Mouse (Mus musculus): ENCODE data around the gene Agtrap. TPM values are rescaled to one million over a fixed set of nuclear protein-coding genes. Genes with fewer than 3 reads are reported as not detected.
A peak's percentile ranks its signal among the peaks of the same experiment; 100 is the strongest.
"Not testable (repeated sequence)": the region's sequence is repeated elsewhere in the genome, so short reads cannot be mapped to it uniquely, and the experiment has no call there.

The Agtrap gene
- polyA plus RNA-seq, 1 experiment: 16.5 TPM

DNA sequence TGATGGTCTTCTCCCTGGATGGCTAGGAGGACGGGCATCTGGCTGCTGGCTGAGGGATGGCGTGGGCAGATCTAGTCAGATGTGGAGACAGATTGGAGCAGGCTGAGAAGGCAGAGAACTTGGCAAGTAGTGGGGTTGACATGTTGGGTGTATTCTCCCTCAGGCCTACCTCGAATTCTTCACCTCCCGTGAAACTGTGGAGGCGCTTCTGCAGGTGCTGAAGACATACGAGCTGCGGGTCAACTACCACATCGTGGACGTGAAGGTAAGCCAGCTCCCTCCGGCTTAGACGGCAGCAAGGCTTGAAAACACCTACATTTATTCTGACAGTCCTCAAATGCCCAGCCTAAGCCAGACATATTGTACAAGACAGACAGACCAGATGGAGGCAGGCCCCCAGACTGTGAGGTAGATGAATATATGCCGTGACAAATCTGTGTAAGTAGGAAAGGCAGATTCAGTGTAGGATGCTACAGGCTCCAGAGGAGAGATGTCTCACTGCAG lies 34.4 kb downstream of the Agtrap start:
- Histone ChIP-seq H3K27me3 (replicated peaks) (peaks cover 94% of the 10 kb centered on the region), H3K4me3 (replicated peaks) (no peak overlapping the region), H3K36me3 (replicated peaks; ENCODE audit: low read length) (peaks cover 99% of the 10 kb centered on the region), H3K9me3 (no peaks in the 10 kb centered on the region; the same call in 1 of the 2 replicates), H3K4me1 (peaks cover 2% of the 10 kb centered on the region; the same call in 1 of the 2 replicates)
- no peak for TF ChIP-seq FLI1 (IDR thresholded peaks at IDR 0.05; ENCODE audit: low read length)
- TF ChIP-seq GATA1 (IDR thresholded peaks at IDR 0.05; ENCODE audit: borderline replicate concordance, low read length): no peak

DNA sequence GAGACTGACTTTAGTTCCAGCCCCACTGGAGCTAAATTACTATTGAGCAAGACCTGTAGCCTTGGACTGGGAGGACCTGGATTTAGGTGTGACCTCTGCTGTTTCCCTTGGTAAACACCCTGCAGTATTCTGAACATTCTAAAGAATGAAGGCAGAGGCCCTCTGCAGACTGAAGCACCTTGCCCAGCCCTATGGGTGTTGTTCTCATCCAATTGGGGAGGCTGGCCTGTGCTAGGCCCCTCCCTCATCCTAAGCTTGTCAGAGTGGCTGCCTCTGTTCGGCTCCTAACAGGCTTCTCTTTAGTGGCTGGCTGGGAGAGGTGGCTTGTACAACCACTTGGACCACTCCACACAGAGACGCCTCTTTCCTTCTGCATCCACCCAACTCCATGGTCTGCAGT lies 34.9 kb downstream of the Agtrap start:
- H3K9me3 ChIP-seq: no peaks in the 10 kb centered on the region; the same call in 1 of the 2 replicates
- H3K4me3 ChIP-seq (replicated peaks): no peak overlapping the region
- peaks cover 7% of the 10 kb centered on the region for H3K4me1 ChIP-seq
- TF ChIP-seq GATA1 (IDR thresholded peaks at IDR 0.05; ENCODE audit: borderline replicate concordance, low read length) (no peak), FLI1 (IDR thresholded peaks at IDR 0.05; ENCODE audit: low read length) (no peak)
- peaks cover 99% of the 10 kb centered on the region for H3K36me3 ChIP-seq (replicated peaks; ENCODE audit: low read length)
- H3K27me3 ChIP-seq (replicated peaks): peaks cover 94% of the 10 kb centered on the region

DNA sequence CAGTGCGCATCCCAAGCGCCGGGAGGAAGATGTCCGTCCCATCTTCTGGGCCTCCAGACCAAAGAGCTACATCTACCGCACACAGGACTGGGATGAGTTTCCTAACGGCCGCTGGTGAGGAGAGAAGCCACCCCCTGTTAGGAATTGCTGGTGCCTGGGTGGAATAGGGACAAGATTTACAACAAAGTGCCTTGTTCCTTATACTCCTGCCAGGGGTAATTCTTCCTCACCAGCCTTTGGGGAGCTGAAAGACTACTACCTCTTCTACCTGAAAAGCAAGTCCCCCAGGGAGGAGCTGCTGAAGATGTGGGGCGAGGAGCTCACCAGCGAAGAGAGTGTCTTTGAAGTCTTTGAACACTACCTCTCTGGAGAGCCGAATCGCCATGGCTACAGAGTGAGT lies 35.9 kb downstream of the Agtrap start:
- Histone ChIP-seq H3K4me3 (replicated peaks) (no peak overlapping the region), H3K9me3 (no peaks in the 10 kb centered on the region; the same call in 1 of the 2 replicates), H3K4me1 (peaks cover 18% of the 10 kb centered on the region), H3K27me3 (replicated peaks) (peaks cover 90% of the 10 kb centered on the region), H3K36me3 (replicated peaks; ENCODE audit: low read length) (peaks cover 94% of the 10 kb centered on the region)
- TF ChIP-seq FLI1 (IDR thresholded peaks at IDR 0.05; ENCODE audit: low read length): no peak
- no peak for TF ChIP-seq GATA1 (IDR thresholded peaks at IDR 0.05; ENCODE audit: borderline replicate concordance, low read length)

DNA sequence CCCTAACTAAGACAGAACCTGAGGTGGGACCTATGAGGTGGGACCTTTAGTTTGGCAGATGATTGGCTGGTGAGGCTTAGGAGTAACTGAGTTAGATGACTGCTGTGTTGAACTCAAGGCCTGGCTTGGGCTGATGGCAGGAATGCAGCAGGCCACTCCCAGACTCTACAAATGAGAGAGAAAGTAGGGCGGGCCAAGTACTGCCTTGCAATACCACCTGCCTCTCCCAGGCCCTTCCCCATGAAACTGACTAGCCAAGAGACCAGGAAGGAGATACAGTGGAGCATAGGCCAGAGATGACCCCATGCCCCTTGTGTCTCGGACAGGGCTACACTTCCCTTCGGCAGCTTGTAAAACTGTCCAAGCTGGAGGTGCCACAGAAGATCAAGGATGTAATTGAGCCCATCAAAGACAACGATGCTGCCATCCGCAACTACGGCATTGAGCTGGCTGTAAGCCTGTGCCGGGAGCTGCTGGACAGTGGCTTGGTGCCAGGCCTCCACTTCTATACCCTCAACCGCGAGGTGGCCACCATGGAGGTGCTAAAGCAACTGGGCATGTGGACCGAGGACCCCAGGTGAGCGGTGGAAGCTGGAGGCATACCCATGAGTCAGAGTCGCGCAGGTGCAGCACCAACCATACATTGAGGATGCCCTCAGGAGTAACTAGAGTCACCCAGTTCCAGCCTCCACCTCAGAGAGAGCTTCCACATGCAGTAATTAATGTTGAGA lies 36.6 kb downstream of the Agtrap start:
- Histone ChIP-seq H3K9me3 (no peaks in the 10 kb centered on the region; the same call in 1 of the 2 replicates), H3K36me3 (replicated peaks; ENCODE audit: low read length) (peaks cover 88% of the 10 kb centered on the region), H3K27me3 (replicated peaks) (peaks cover 83% of the 10 kb centered on the region), H3K4me3 (replicated peaks) (no peak overlapping the region), H3K4me1 (peaks cover 24% of the 10 kb centered on the region)
- TF ChIP-seq FLI1 (IDR thresholded peaks at IDR 0.05; ENCODE audit: low read length) (no peak), GATA1 (IDR thresholded peaks at IDR 0.05; ENCODE audit: borderline replicate concordance, low read length) (no peak)

DNA sequence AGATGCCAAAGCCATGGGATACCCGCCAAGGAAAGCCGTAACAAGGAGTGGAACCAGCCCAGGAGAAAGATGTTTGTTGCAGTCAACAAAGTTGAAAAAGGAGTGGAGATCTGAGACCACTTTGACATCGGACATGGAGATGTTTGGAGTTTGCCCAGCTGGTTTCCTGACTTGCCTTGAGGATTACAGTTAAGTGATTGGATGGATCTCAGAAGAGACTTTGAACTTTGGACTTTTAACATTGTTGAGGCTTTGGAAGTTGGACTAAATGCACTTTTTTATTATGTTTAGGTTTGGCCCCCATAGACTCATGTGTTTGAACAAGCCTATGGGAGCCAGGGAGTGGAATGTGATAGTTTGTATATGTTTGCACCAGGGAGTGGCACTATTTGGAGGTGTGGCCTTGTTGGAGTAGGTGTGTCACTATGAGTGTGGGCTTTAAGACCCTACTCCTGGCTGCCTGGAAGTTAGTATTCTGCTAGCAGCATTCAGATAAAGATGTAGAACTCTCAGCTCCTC lies 37.4 kb downstream of the Agtrap start:
- H3K4me1 ChIP-seq: peaks cover 32% of the 10 kb centered on the region
- peaks cover 76% of the 10 kb centered on the region for H3K27me3 ChIP-seq (replicated peaks)
- H3K36me3 ChIP-seq (replicated peaks; ENCODE audit: low read length): peaks cover 85% of the 10 kb centered on the region
- not testable (repeated sequence) for H3K9me3 ChIP-seq; H3K4me3 ChIP-seq (replicated peaks)

DNA sequence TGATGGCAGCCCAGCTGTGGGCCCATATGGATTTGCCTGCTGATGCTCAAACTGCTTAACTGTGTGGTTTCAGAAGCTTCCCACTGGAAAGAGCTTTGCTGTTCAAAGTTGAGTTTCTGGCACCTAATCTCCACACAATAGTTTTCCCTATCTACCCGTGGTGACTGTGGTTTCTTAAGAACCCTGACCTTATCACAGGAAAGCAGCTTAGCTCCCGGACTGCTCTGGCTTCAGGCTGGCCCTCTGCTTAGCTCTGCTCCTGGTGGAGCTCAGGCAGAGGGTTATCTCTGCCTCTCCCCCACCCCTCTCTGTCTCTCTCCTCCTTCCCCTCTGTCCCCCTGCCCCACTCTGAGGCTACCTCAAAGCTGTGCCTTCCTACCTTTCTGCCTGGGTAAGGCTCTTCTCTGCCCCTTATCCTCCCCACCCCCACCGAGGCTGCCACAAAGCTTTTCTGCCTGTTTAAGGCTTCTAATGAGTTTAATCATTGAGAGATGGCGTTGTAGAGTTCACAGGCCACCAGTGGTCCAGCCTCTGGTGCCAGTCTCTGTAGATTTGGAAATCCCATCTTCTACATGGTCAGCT lies 41.3 kb downstream of the Agtrap start:
- TF ChIP-seq FLI1 (IDR thresholded peaks at IDR 0.05; ENCODE audit: low read length) (no peak), GATA1 (IDR thresholded peaks at IDR 0.05; ENCODE audit: borderline replicate concordance, low read length) (peak; percentile 74; the same call in 1 of the 3 replicates)
- Histone ChIP-seq H3K36me3 (replicated peaks; ENCODE audit: low read length) (peaks cover 76% of the 10 kb centered on the region), H3K27me3 (replicated peaks) (peaks cover 72% of the 10 kb centered on the region), H3K4me1 (peaks cover 59% of the 10 kb centered on the region), H3K9me3 (no peaks in the 10 kb centered on the region; the same call in 1 of the 2 replicates), H3K4me3 (replicated peaks) (peak overlapping the region; percentile 46)

DNA sequence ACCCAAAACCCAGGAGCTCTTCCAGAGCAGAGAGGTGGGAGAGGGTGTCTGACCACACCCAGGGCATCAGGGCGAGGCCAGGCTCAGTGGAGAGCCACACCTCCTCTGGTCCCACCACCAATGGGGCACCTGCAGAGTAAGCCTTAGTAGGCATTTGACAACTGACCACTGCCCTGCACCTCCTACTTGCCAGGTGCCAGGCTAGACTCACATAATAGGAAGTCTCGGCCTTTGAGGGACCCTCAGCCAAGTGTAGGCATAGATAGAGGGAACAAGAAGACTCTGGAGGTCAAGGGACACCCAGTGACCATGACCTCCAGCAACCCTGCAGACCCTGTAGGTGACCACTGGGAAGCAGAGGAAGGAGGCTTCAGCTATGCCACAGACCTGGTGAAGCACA lies 43.7 kb downstream of the Agtrap start:
- H3K4me1 ChIP-seq: peaks cover 83% of the 10 kb centered on the region
- peaks cover 59% of the 10 kb centered on the region for H3K27me3 ChIP-seq (replicated peaks)

DNA sequence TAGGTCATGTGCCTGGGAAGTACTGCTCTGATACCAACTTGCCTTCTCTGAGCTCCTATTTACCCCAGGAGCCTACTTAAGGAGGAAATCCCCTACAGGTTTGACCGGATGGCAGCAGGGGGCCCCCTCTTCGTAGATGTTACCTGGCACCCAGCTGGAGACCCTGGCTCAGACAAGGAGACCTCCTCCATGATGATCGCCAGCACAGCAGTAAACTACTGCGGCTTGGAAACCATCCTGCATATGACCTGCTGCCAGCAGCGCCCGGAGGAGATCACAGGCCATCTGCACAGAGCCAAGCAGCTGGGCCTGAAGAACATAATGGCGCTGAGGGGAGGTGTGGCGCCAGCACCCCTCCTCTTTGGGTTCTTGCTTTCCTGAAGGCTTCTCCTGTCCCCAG lies 44.5 kb downstream of the Agtrap start:
- H3K4me3 ChIP-seq (replicated peaks); H3K9me3 ChIP-seq: not testable (repeated sequence)
- peaks cover 81% of the 10 kb centered on the region for H3K4me1 ChIP-seq
- H3K36me3 ChIP-seq (replicated peaks; ENCODE audit: low read length): peaks cover 45% of the 10 kb centered on the region
- peaks cover 52% of the 10 kb centered on the region for H3K27me3 ChIP-seq (replicated peaks)

More for the DNA sequence above, 43.7 kb downstream of the Agtrap start:
- no peak for TF ChIP-seq FLI1 (IDR thresholded peaks at IDR 0.05; ENCODE audit: low read length)
- TF ChIP-seq GATA1 (IDR thresholded peaks at IDR 0.05; ENCODE audit: borderline replicate concordance, low read length): no peak
- no peaks in the 10 kb centered on the region for H3K9me3 ChIP-seq
- H3K4me3 ChIP-seq (replicated peaks): no peak overlapping the region
- H3K36me3 ChIP-seq (replicated peaks; ENCODE audit: low read length): peaks cover 52% of the 10 kb centered on the region

DNA sequence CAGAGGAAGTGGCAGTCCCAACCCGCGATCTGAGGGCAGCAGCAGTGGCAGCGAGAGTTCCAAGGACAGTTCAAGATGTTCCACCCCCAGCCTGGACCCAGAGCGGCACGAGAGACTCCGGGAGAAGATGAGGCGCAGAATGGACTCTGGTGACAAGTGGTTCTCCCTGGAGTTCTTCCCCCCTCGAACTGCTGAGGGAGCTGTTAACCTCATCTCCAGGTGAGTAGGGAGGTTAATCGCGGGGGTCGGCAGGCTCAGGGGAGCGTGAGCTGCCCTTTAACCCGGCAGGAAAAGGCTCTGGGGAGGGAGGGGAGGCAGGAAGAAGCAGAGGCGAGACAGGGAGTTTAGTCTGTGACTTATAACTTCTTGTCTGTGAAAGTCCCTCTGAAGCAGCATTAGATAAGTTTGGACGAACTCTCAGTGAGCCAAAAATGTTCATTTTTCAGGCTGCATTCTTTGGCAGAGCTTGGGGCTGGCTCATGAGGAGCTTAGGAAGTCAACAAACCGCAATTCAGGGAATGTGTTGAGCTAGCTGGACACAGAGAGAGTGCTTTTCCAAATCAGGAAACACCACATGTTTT lies 46.1 kb downstream of the Agtrap start:
- Histone ChIP-seq H3K4me1 (peaks cover 75% of the 10 kb centered on the region), H3K9me3 (no peaks in the 10 kb centered on the region), H3K36me3 (replicated peaks; ENCODE audit: low read length) (peaks cover 39% of the 10 kb centered on the region), H3K4me3 (replicated peaks) (peak overlapping the region; percentile 87), H3K27me3 (replicated peaks) (peaks cover 41% of the 10 kb centered on the region)
- no peak for TF ChIP-seq GATA1 (IDR thresholded peaks at IDR 0.05; ENCODE audit: borderline replicate concordance, low read length)
- no peak for TF ChIP-seq FLI1 (IDR thresholded peaks at IDR 0.05; ENCODE audit: low read length)
